Comparison of ENCODE assay signal across 9 mouse cellular contexts in the genomic region with DNA sequence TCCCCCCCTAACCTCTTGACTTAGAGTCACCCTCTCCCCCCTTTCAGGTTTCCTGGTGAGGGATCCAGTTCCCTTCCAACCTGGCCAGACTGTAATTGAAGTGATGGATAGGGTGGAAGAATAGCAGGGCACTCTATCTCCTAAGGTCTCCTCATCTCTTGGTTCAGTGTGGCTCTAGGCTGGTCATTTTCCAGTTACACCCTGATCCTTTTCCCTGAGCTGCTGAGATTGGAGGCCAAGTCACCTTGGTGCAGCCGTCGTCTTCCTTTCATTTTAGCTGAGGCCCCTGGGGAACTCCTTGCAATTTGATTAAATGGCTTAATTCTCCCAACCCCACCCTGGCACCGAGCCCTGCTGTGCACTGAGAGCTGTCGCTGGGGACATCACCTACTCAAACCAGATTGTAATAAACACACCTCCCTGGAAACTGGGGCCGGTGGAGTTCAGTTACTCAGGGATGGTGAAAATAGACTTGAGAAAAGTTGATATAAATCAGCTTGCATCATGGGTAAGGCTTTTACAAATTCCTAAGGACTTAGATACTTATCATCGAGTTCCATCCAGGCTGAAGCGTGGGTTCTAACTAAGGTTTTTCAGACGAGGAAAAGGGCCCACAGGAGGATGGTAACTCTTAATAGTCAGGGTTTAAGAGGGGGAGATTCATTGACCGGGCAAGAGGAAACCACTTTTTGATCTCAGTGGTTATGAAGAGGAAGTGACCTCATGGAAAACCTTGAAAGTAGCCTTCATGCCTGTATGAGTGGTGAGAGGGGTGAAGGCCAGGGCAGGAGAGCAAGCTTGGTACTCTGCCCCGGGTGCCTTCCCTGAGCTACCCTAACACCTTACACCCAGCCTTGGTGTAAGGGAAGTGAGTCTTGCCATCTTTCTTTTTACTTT. TPM values are rescaled to one million over a fixed set of nuclear protein-coding genes. Genes with fewer than 3 reads are reported as not detected.
A peak's percentile ranks its signal among the peaks of the same experiment; 100 is the strongest.
DNase-seq lines count a peak whose midpoint lies in the region; ATAC-seq and TF ChIP-seq lines count a peak whose summit lies in the region.
"Had no signal": no experiment of that assay in that cellular context is flagged by ENCODE, and none has a peak within 500 bp of the region (broad histone marks: within the 10 kb centered on the region; RNA-seq: fewer than 3 reads in every experiment).

No protein-coding gene starts in this region.

- H3K4me1 ChIP-seq in forebrain, embryonic 14.5 days (ENCODE audit: control insufficient read depth, insufficient read depth, low read length), result no peaks in the 10 kb centered on the region
- peaks cover 8% of the 10 kb centered on the region for H3K4me1 ChIP-seq in forebrain, embryonic 16.5 days (replicated peaks; ENCODE audit: control insufficient read depth, insufficient read depth, low read length)
- peaks cover 6% of the 10 kb centered on the region; the same call in 1 of the 2 replicates for H3K4me1 ChIP-seq in limb, embryonic 14.5 days (ENCODE audit: control insufficient read depth, insufficient read depth, low read length)
- H3K4me1 ChIP-seq in cerebellum, adult 2 months (ENCODE audit: control insufficient read depth, insufficient read depth, low read length), result 0 out of 2 replicates have a peak, but pooled peaks cover 3% of the 10 kb centered on the region

- no peak overlapping the region for H3K4me2 ChIP-seq in forebrain, embryonic 14.5 days (ENCODE audit: low read length)
- no peak overlapping the region for H3K4me2 ChIP-seq in forebrain, embryonic 16.5 days (ENCODE audit: low read length)
- peak overlapping the region; percentile 93; the same call in 1 of the 2 replicates for H3K4me2 ChIP-seq in limb, embryonic 14.5 days (replicated peaks; ENCODE audit: low read depth, low read length, severe bottlenecking)

- no peak for DNase-seq in forebrain, embryonic 14.5 days (ENCODE audit: low spot score)
- DNase-seq in CD4-positive helper T cell, adult 2 months (ENCODE audit: low read depth, low spot score), result peak; percentile 71
- no peak for DNase-seq in limb, embryonic 14.5 days (ENCODE audit: low spot score)
- DNase-seq in layer of hippocampus, postnatal 25 days (ENCODE audit: extremely low spot score in 1 of 2, low spot score in 1 of 2), result no peak
- no peak for DNase-seq in cerebellum, adult 2 months
- DNase-seq in spleen, adult 12 weeks (ENCODE audit: low spot score), result no peak

- no peak for TF ChIP-seq CTCF in cerebellum, adult 2 months (IDR thresholded peaks at IDR 0.05; ENCODE audit: borderline replicate concordance, insufficient read depth, low read depth, low read length)

- 49% methylated on average over 10 of the region's 10 CpGs for WGBS in forebrain, embryonic 14.5 days
- WGBS in forebrain, embryonic 16.5 days, result 49% methylated on average over 10 of the region's 10 CpGs
- WGBS in limb, embryonic 14.5 days, result 33% methylated on average over 10 of the region's 10 CpGs
- 59% methylated on average over 10 of the region's 10 CpGs for WGBS in cerebellum, adult 2 months

- no peak for TF ChIP-seq POLR2A in limb, embryonic 14.5 days (IDR thresholded peaks at IDR 0.05; ENCODE audit: borderline replicate concordance, extremely low read depth, insufficient read depth, insufficient read length)
- no peak for TF ChIP-seq POLR2A in cerebellum, adult 2 months (IDR thresholded peaks at IDR 0.05; ENCODE audit: borderline replicate concordance, insufficient read depth, low read length)

- H3K36me3 ChIP-seq in forebrain, embryonic 14.5 days (ENCODE audit: control insufficient read depth, insufficient read depth, low read length), result no peaks in the 10 kb centered on the region
- no peaks in the 10 kb centered on the region for H3K36me3 ChIP-seq in forebrain, embryonic 16.5 days (ENCODE audit: control insufficient read depth, insufficient read depth)
- H3K36me3 ChIP-seq in limb, embryonic 14.5 days (ENCODE audit: control insufficient read depth, insufficient read depth, low read length), result no peaks in the 10 kb centered on the region

- H3K9me3 ChIP-seq in forebrain, embryonic 14.5 days (replicated peaks; ENCODE audit: control insufficient read depth, low read length), result no peaks in the 10 kb centered on the region
- no peaks in the 10 kb centered on the region for H3K9me3 ChIP-seq in forebrain, embryonic 16.5 days (ENCODE audit: control insufficient read depth, low read length)
- H3K9me3 ChIP-seq in limb, embryonic 14.5 days (ENCODE audit: control insufficient read depth, low read length), result no peaks in the 10 kb centered on the region

- no peak overlapping the region for H3K27ac ChIP-seq in forebrain, embryonic 14.5 days (ENCODE audit: low read depth, low read length)
- no peak overlapping the region for H3K27ac ChIP-seq in forebrain, embryonic 16.5 days (ENCODE audit: low read length)
- H3K27ac ChIP-seq in limb, embryonic 14.5 days (replicated peaks; ENCODE audit: low read depth, low read length), result no peak overlapping the region
- no peak overlapping the region for H3K27ac ChIP-seq in cerebellum, adult 2 months (ENCODE audit: insufficient read depth, low read length)

- no peak overlapping the region for H3K9ac ChIP-seq in forebrain, embryonic 14.5 days (ENCODE audit: low read length)
- H3K9ac ChIP-seq in forebrain, embryonic 16.5 days (replicated peaks; ENCODE audit: low read depth, low read length), result no peak overlapping the region
- H3K9ac ChIP-seq in limb, embryonic 14.5 days (ENCODE audit: low read depth, low read length, severe bottlenecking), result no peak overlapping the region

- 0 out of 2 replicates have a peak, but pooled peaks have one; percentile 20 for ATAC-seq in forebrain, embryonic 14.5 days
- ATAC-seq in forebrain, embryonic 16.5 days, result no peak
- ATAC-seq in hematopoietic stem cell, adult 5-6 weeks (replicated peaks in 1 of 2; ENCODE audit: insufficient read depth in 1 of 2, low FRiP score in 2 of 2, low TSS enrichment in 1 of 2, low read depth in 1 of 2, poor library complexity in 2 of 2, severe bottlenecking in 2 of 2), result peak; percentile 84 to 85
- no peak for ATAC-seq in limb, embryonic 14.5 days (ENCODE audit: low FRiP score, low read depth)
- ATAC-seq: Patski had no signal

- peaks cover 19% of the 10 kb centered on the region; the same call in 1 of the 2 replicates for H3K27me3 ChIP-seq in forebrain, embryonic 14.5 days (replicated peaks; ENCODE audit: control insufficient read depth, insufficient read depth, low read length)
- H3K27me3 ChIP-seq in forebrain, embryonic 16.5 days (replicated peaks; ENCODE audit: control insufficient read depth, insufficient read depth, low read length), result peaks cover 20% of the 10 kb centered on the region
- peaks cover 17% of the 10 kb centered on the region; the same call in 1 of the 2 replicates for H3K27me3 ChIP-seq in limb, embryonic 14.5 days (ENCODE audit: control insufficient read depth, insufficient read depth, low read length)
- H3K27me3 ChIP-seq in cerebellum, adult 2 months (ENCODE audit: control insufficient read depth, insufficient read depth, low read length), result no peaks in the 10 kb centered on the region
- H3K27me3 ChIP-seq: Patski had no signal

- no peak overlapping the region for H3K4me3 ChIP-seq in forebrain, embryonic 14.5 days (ENCODE audit: low read depth, low read length)
- H3K4me3 ChIP-seq in forebrain, embryonic 16.5 days (replicated peaks; ENCODE audit: low read length), result no peak overlapping the region
- no peak overlapping the region for H3K4me3 ChIP-seq in limb, embryonic 14.5 days (replicated peaks; ENCODE audit: low read length)
- no peak overlapping the region for H3K4me3 ChIP-seq in cerebellum, adult 2 months (replicated peaks; ENCODE audit: insufficient read depth, low read depth, low read length)

RNA-seq across cellular contexts. Expression of gene Bspry, which starts 1.1 kb away (rescaled TPM):
- 0.53 and 0.54 TPM in 2 replicates for polyA plus RNA-seq in forebrain, embryonic 14.5 days (2014; fragmentation: Nextera tagmentation; extraction: Ambion mirVana)
- 0.62 and 0.71 TPM in 2 replicates for polyA plus RNA-seq in forebrain, embryonic 16.5 days (2015; fragmentation: Nextera tagmentation; extraction: Ambion mirVana)
- total RNA-seq in hematopoietic stem cell, adult 5-6 weeks (2017), result 0.94 and 1.2 TPM in 2 replicates
- polyA plus RNA-seq in limb, embryonic 14.5 days (2012; rRNA removed), result 7.2 and 7.4 TPM in 2 replicates
- polyA plus RNA-seq in limb, embryonic 14.5 days (2014; fragmentation: Nextera tagmentation; extraction: Ambion mirVana), result 11.7 and 13.3 TPM in 2 replicates
- under 1 TPM; 0.20 to 0.38 TPM for total RNA-seq in layer of hippocampus, postnatal 25 days (2021)
- polyA plus RNA-seq in cerebellum, adult 2 months (2012; rRNA removed), result 1.2 and 1.3 TPM in 2 replicates

RNA-seq across cellular contexts. Expression of gene Wdr31, which starts 10.3 kb away (rescaled TPM):
- polyA plus RNA-seq in forebrain, embryonic 14.5 days (2014; fragmentation: Nextera tagmentation; extraction: Ambion mirVana), result 8.1 and 8.2 TPM in 2 replicates
- polyA plus RNA-seq in forebrain, embryonic 16.5 days (2015; fragmentation: Nextera tagmentation; extraction: Ambion mirVana), result 9.8 and 13.8 TPM in 2 replicates
- total RNA-seq in hematopoietic stem cell, adult 5-6 weeks (2017), result 4.0 and 5.8 TPM in 2 replicates
- polyA plus RNA-seq in limb, embryonic 14.5 days (2012; rRNA removed), result 3.9 and 4.1 TPM in 2 replicates
- polyA plus RNA-seq in limb, embryonic 14.5 days (2014; fragmentation: Nextera tagmentation; extraction: Ambion mirVana), result 4.6 TPM in 2 replicates
- 1 to 10 TPM; 6.7 to 8.5 TPM for total RNA-seq in layer of hippocampus, postnatal 25 days (2021)
- 3.1 and 3.9 TPM in 2 replicates for polyA plus RNA-seq in cerebellum, adult 2 months (2012; rRNA removed)

RNA-seq across cellular contexts. Expression of gene Hdhd3, which starts 22.3 kb away (rescaled TPM):
- polyA plus RNA-seq in forebrain, embryonic 14.5 days (2014; fragmentation: Nextera tagmentation; extraction: Ambion mirVana), result 12.8 and 13.8 TPM in 2 replicates
- 9.7 and 10.8 TPM in 2 replicates for polyA plus RNA-seq in forebrain, embryonic 16.5 days (2015; fragmentation: Nextera tagmentation; extraction: Ambion mirVana)
- total RNA-seq in hematopoietic stem cell, adult 5-6 weeks (2017), result 3.1 and 3.3 TPM in 2 replicates
- 7.6 and 9.0 TPM in 2 replicates for polyA plus RNA-seq in limb, embryonic 14.5 days (2012; rRNA removed)
- polyA plus RNA-seq in limb, embryonic 14.5 days (2014; fragmentation: Nextera tagmentation; extraction: Ambion mirVana), result 12.6 and 15.0 TPM in 2 replicates
- 10 to 100 TPM in 1 of 2 experiments, 1 to 10 TPM in 1; 9.4 to 10.7 TPM for total RNA-seq in layer of hippocampus, postnatal 25 days (2021)
- 9.3 and 9.7 TPM in 2 replicates for polyA plus RNA-seq in cerebellum, adult 2 months (2012; rRNA removed)

RNA-seq across cellular contexts. Expression of gene Alad, which starts 38.8 kb away (rescaled TPM):
- polyA plus RNA-seq in forebrain, embryonic 14.5 days (2014; fragmentation: Nextera tagmentation; extraction: Ambion mirVana), result 73.8 and 80.9 TPM in 2 replicates
- polyA plus RNA-seq in forebrain, embryonic 16.5 days (2015; fragmentation: Nextera tagmentation; extraction: Ambion mirVana), result 67.7 and 68.4 TPM in 2 replicates
- 28.8 and 35.6 TPM in 2 replicates for total RNA-seq in hematopoietic stem cell, adult 5-6 weeks (2017)
- 57.3 and 66.7 TPM in 2 replicates for polyA plus RNA-seq in limb, embryonic 14.5 days (2012; rRNA removed)
- 90.2 and 97.8 TPM in 2 replicates for polyA plus RNA-seq in limb, embryonic 14.5 days (2014; fragmentation: Nextera tagmentation; extraction: Ambion mirVana)
- total RNA-seq in layer of hippocampus, postnatal 25 days (2021), result 10 to 100 TPM; 25.8 to 28.9 TPM
- polyA plus RNA-seq in cerebellum, adult 2 months (2012; rRNA removed), result 64.4 and 72.3 TPM in 2 replicates

RNA-seq across cellular contexts. Expression of gene Pole3, which starts 43.9 kb away (rescaled TPM):
- polyA plus RNA-seq in forebrain, embryonic 14.5 days (2014; fragmentation: Nextera tagmentation; extraction: Ambion mirVana), result 78.6 and 80.3 TPM in 2 replicates
- 81.6 and 92.0 TPM in 2 replicates for polyA plus RNA-seq in forebrain, embryonic 16.5 days (2015; fragmentation: Nextera tagmentation; extraction: Ambion mirVana)
- total RNA-seq in hematopoietic stem cell, adult 5-6 weeks (2017), result 72.7 and 78.2 TPM in 2 replicates
- 39.8 and 51.4 TPM in 2 replicates for polyA plus RNA-seq in limb, embryonic 14.5 days (2012; rRNA removed)
- polyA plus RNA-seq in limb, embryonic 14.5 days (2014; fragmentation: Nextera tagmentation; extraction: Ambion mirVana), result 77.9 and 80.2 TPM in 2 replicates
- total RNA-seq in layer of hippocampus, postnatal 25 days (2021), result 10 to 100 TPM; 21.0 to 21.9 TPM
- polyA plus RNA-seq in cerebellum, adult 2 months (2012; rRNA removed), result 31.0 and 34.5 TPM in 2 replicates

Comparison
In these comparisons a context has a peak if more than half of its experiments do, and no peak if none do; other contexts are left out.
1. ATAC-seq: peak in forebrain, embryonic 14.5 days (single experiment) and hematopoietic stem cell, adult 5-6 weeks (2 of 2); none in forebrain, embryonic 16.5 days (single experiment) and limb, embryonic 14.5 days (single experiment).